Comparison of ENCODE assay signal across 16 mouse cellular contexts in genomic region chr9:15609280-15609930, GRCm38 (mm10). TPM values are rescaled to one million over a fixed set of nuclear protein-coding genes. Genes with fewer than 3 reads are reported as not detected.
DNase-seq lines count a peak whose midpoint lies in the region; ATAC-seq and TF ChIP-seq lines count a peak whose summit lies in the region.
"Had no signal": no experiment of that assay in that cellular context is flagged by ENCODE, and none has a peak within 500 bp of the region (broad histone marks: within the 10 kb centered on the region; RNA-seq: fewer than 3 reads in every experiment).

No protein-coding gene starts in this region.

- H3K36me3 ChIP-seq in lung, postnatal 0 days (ENCODE audit: insufficient read depth, low read length): no peaks in the 10 kb centered on the region
- H3K36me3 ChIP-seq in E14TG2a.4 (ENCODE audit: insufficient read depth, low read length): no peaks in the 10 kb centered on the region
- H3K36me3 ChIP-seq: midbrain, embryonic 12.5 days; neural tube, embryonic 13.5 days had no signal

- WGBS in lung, postnatal 0 days: 96% methylated on average over 5 of the region's 5 CpGs

- H3K9me3 ChIP-seq in lung, postnatal 0 days (ENCODE audit: low read length): no peaks in the 10 kb centered on the region
- H3K9me3 ChIP-seq in E14TG2a.4 (ENCODE audit: low read length): peaks cover 4% of the 10 kb centered on the region; the same call in 1 of the 2 replicates
- H3K9me3 ChIP-seq: midbrain, embryonic 12.5 days; neural tube, embryonic 13.5 days had no signal

- TF ChIP-seq EP300 in lung, postnatal 0 days (IDR thresholded peaks at IDR 0.05): no peak

- DNase-seq in gastrocnemius, adult 2 months: no peak
- DNase-seq in gastrocnemius, postnatal 10 days: no peak
- no peak for DNase-seq in lung, postnatal 0 days (ENCODE audit: low spot score)
- no peak for DNase-seq in lung, adult 18-20 months
- no peak for DNase-seq in layer of hippocampus, postnatal 25 days (ENCODE audit: extremely low spot score in 1 of 2, low spot score in 1 of 2)
- DNase-seq: cerebellum, adult 8-10 months; kidney, adult 9 months; left cerebral cortex, postnatal 4 days; right cerebral cortex, adult 18-20 months; thymus, postnatal 14 days had no signal

- no peaks in the 10 kb centered on the region for H3K4me1 ChIP-seq in lung, postnatal 0 days (ENCODE audit: insufficient read depth, low read depth, low read length)
- H3K4me1 ChIP-seq in E14TG2a.4 (replicated peaks; ENCODE audit: low read depth, low read length): 0 out of 2 replicates have a peak, but pooled peaks cover 5% of the 10 kb centered on the region
- H3K4me1 ChIP-seq: midbrain, embryonic 12.5 days; neural tube, embryonic 13.5 days had no signal

- no peak overlapping the region for H3K27ac ChIP-seq in gastrocnemius, adult 2 months
- no peak overlapping the region for H3K27ac ChIP-seq in lung, postnatal 0 days (ENCODE audit: low read length)
- H3K27ac ChIP-seq: midbrain, embryonic 12.5 days; neural tube, embryonic 13.5 days had no signal

- no peak overlapping the region for H3K4me2 ChIP-seq in lung, postnatal 0 days (replicated peaks; ENCODE audit: low read depth, low read length)
- H3K4me2 ChIP-seq: heart, embryonic 11.5 days; midbrain, embryonic 12.5 days; neural tube, embryonic 13.5 days had no signal

- intact Hi-C loops in gastrocnemius, adult 2 months (cut with DNase I): no loop called here

- no peak overlapping the region for H3K9ac ChIP-seq in lung, postnatal 0 days (replicated peaks; ENCODE audit: low read depth)
- H3K9ac ChIP-seq: midbrain, embryonic 12.5 days; neural tube, embryonic 13.5 days had no signal

- TF ChIP-seq CTCF in gastrocnemius, adult 2 months (IDR thresholded peaks at IDR 0.05): peak; percentile 22; the same call in 1 of the 2 replicates
- peak; percentile 35; the same call in 1 of the 2 replicates for TF ChIP-seq CTCF in lung, postnatal 0 days (IDR thresholded peaks at IDR 0.05)
- peak; percentile 55 for TF ChIP-seq CTCF in E14TG2a.4 (conservative IDR thresholded peaks at IDR 0.05; ENCODE audit: low read length)

- ATAC-seq in lung, postnatal 0 days: no peak
- peak; percentile 41 for ATAC-seq in inflammation-experienced regulatory T-cells, adult 6 months
- no peak for ATAC-seq in monocyte, adult 5-6 weeks (replicated peaks; ENCODE audit: insufficient number of reproducible peaks, low FRiP score, low TSS enrichment, poor library complexity, severe bottlenecking)

- H3K27me3 ChIP-seq in lung, postnatal 0 days (replicated peaks; ENCODE audit: insufficient read depth, low read length): no peaks in the 10 kb centered on the region
- no peaks in the 10 kb centered on the region for H3K27me3 ChIP-seq in E14TG2a.4 (ENCODE audit: insufficient read depth, low read length)
- H3K27me3 ChIP-seq: midbrain, embryonic 12.5 days; neural tube, embryonic 13.5 days had no signal

- no peak overlapping the region for H3K4me3 ChIP-seq in gastrocnemius, adult 2 months
- H3K4me3 ChIP-seq in lung, postnatal 0 days (ENCODE audit: low read depth, low read length): no peak overlapping the region
- H3K4me3 ChIP-seq in E14TG2a.4 (replicated peaks; ENCODE audit: low read length): no peak overlapping the region
- H3K4me3 ChIP-seq: midbrain, embryonic 12.5 days; neural tube, embryonic 13.5 days had no signal

RNA-seq across cellular contexts. Expression of gene Deup1, which starts 18.3 kb away (rescaled TPM):
- total RNA-seq in gastrocnemius, adult 2 months (2021): not detected
- under 1 TPM; 0.09 to 0.11 TPM for total RNA-seq in gastrocnemius, postnatal 10 days (2021)
- 4.1 and 4.7 TPM in 2 replicates for polyA plus RNA-seq in lung, postnatal 0 days (2015; fragmentation: Nextera tagmentation; extraction: Ambion mirVana)
- under 1 TPM; 0.20 to 0.70 (median 0.70) TPM for polyA plus RNA-seq in inflammation-experienced regulatory T-cells, adult 6 months (2017; shearing (Covaris generic))
- total RNA-seq in layer of hippocampus, postnatal 25 days (2021): 1 to 10 TPM in 1 of 2 experiments, under 1 TPM in 1; 0.96 to 1.1 TPM
- not detected in 3 replicates for total RNA-seq in monocyte, adult 5-6 weeks (2017)
